Mouse (Mus musculus): ENCODE results near the gene Creb3. TPM values are rescaled to one million over a fixed set of nuclear protein-coding genes. Genes with fewer than 3 reads are reported as not detected.
A peak's percentile ranks its signal among the peaks of the same experiment; 100 is the strongest.

The Creb3 gene
- polyA plus RNA-seq, 1 experiment from 2014 or later = 62.3 TPM

GRCm38 (mm10) chr4:43583421-43583820 is 21.3 kb downstream of the Creb3 start:
- no peak for ATAC-seq (ENCODE audit: insufficient number of reproducible peaks, insufficient read depth, low FRiP score, low read depth)
- Histone ChIP-seq H3K9me3 (ENCODE audit: control insufficient read depth, low read length) (no peaks in the 10 kb centered on the region), H3K27ac (replicated peaks in 1 of 2; ENCODE audit: control insufficient read depth in 1 of 2, insufficient read depth in 1 of 2, low read depth in 2 of 2, low read length in 2 of 2) (no peak overlapping the region), H3K4me1 (ENCODE audit: control insufficient read depth in 2 of 2, insufficient read depth in 2 of 2, low read length in 2 of 2) (peaks cover 10 to 19% of the 10 kb centered on the region in 2 experiments), H3K4me2 (ENCODE audit: low read length) (no peak overlapping the region), H3K4me3 (ENCODE audit: control insufficient read depth in 1 of 2, insufficient read depth in 1 of 2, low read depth in 1 of 2, low read length in 2 of 2) (no peak overlapping the region), H3K36me3 (ENCODE audit: control insufficient read depth, insufficient read depth, low read length) (peaks cover 41% of the 10 kb centered on the region), H3K27me3 (ENCODE audit: control insufficient read depth, insufficient read depth, low read length) (no peaks in the 10 kb centered on the region), H3K9ac (ENCODE audit: low read length) (no peak overlapping the region)
- 69% methylated on average over 7 of the region's 7 CpGs for WGBS

DNA sequence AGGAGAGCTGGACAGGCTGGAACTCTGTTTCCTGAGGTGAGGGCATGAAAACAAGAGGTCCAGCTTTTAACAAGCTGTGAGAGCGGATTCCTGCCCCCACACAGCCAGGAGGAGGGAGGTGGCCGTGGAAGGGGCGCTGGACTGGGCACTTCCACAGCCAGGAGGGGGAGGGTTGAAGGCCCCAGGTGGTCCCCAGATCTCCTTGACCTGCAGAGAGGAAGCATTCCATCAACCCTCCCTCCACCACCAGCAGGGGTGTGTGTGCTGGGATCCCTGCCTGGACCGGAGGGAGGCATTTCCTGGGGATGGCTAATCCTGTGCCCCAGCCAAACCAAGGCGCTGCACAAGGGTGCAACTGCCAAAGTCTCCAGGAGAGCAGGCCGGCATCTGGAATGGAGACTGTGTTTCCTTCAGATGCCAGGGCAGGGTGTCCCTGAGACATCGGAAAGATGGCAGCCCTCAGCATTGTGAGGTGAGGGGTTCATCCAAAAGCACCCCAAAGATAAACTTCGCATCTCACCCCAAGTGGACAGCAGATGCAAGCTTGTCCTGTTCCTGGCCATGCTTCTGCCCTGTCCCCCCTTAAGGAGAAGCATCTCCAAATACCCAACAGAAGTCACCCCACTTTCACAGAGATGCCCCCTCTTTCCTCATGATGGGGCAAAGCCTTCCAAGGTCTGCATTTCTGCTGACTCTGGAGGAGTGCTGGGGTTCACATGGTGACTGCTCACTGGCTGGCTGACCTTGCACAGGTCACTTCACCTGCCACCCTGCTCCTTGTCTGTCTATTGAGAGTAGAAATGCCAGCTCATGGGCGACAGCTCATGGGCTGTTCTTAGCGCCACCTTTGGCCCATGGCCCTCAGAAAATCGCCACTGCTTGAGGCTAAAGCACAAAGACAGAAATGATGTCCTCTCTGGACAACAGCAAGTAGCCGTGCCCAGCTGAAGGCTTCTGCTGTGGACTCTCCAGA is 22.6 kb downstream of the Creb3 start, which contains the start of gene Msmp:
TSS of gene Msmp (minus strand) at position 51 of the 973 bp plus-strand sequence.
- Histone ChIP-seq H3K36me3 (ENCODE audit: control insufficient read depth, insufficient read depth, low read length) (peaks cover 41% of the 10 kb centered on the region), H3K4me3 (ENCODE audit: control insufficient read depth in 1 of 2, insufficient read depth in 1 of 2, low read depth in 1 of 2, low read length in 2 of 2) (no peak within 1 kb of the TSS), H3K27ac (replicated peaks in 1 of 2; ENCODE audit: control insufficient read depth in 1 of 2, insufficient read depth in 1 of 2, low read depth in 2 of 2, low read length in 2 of 2) (no peak within 1 kb of the TSS), H3K9ac (ENCODE audit: low read length) (no peak within 1 kb of the TSS), H3K4me1 (ENCODE audit: control insufficient read depth in 2 of 2, insufficient read depth in 2 of 2, low read length in 2 of 2) (peaks cover 9 to 14% of the 10 kb centered on the region in 2 experiments), H3K4me2 (ENCODE audit: low read length) (no peak within 1 kb of the TSS), H3K27me3 (ENCODE audit: control insufficient read depth, insufficient read depth, low read length) (no peaks in the 10 kb centered on the region), H3K9me3 (ENCODE audit: control insufficient read depth, low read length) (no peaks in the 10 kb centered on the region)
- WGBS = 50% methylated on average over 12 of the region's 12 CpGs
- ATAC-seq (ENCODE audit: insufficient number of reproducible peaks, insufficient read depth, low FRiP score, low read depth) = no peak

- H3K4me1 ChIP-seq (ENCODE audit: control insufficient read depth in 2 of 2, insufficient read depth in 2 of 2, low read length in 2 of 2) = peaks cover 8 to 13% of the 10 kb centered on the region in 2 experiments
- no peak for ATAC-seq (ENCODE audit: insufficient number of reproducible peaks, insufficient read depth, low FRiP score, low read depth)
- H3K9me3 ChIP-seq (ENCODE audit: control insufficient read depth, low read length) = no peaks in the 10 kb centered on the region
- peaks cover 33% of the 10 kb centered on the region for H3K36me3 ChIP-seq (ENCODE audit: control insufficient read depth, insufficient read depth, low read length)
- H3K4me3 ChIP-seq (ENCODE audit: control insufficient read depth in 1 of 2, insufficient read depth in 1 of 2, low read depth in 1 of 2, low read length in 2 of 2) = no peak overlapping the region
- H3K27me3 ChIP-seq (ENCODE audit: control insufficient read depth, insufficient read depth, low read length) = no peaks in the 10 kb centered on the region
- WGBS = 49% methylated on average over 10 of the region's 10 CpGs
- H3K4me2 ChIP-seq (ENCODE audit: low read length) = no peak overlapping the region
- no peak overlapping the region for H3K27ac ChIP-seq (replicated peaks in 1 of 2; ENCODE audit: control insufficient read depth in 1 of 2, insufficient read depth in 1 of 2, low read depth in 2 of 2, low read length in 2 of 2)
- no peak overlapping the region for H3K9ac ChIP-seq (ENCODE audit: low read length)
Measured at GRCm38 (mm10) chr4:43585682-43586081, 23.6 kb downstream of the Creb3 start.

- Histone ChIP-seq H3K4me2 (ENCODE audit: low read length) (no peak overlapping the region), H3K9me3 (ENCODE audit: control insufficient read depth, low read length) (no peaks in the 10 kb centered on the region), H3K4me1 (ENCODE audit: control insufficient read depth in 2 of 2, insufficient read depth in 2 of 2, low read length in 2 of 2) (peaks cover 8 to 13% of the 10 kb centered on the region in 2 experiments), H3K4me3 (ENCODE audit: control insufficient read depth in 1 of 2, insufficient read depth in 1 of 2, low read depth in 1 of 2, low read length in 2 of 2) (no peak overlapping the region), H3K27ac (replicated peaks in 1 of 2; ENCODE audit: control insufficient read depth in 1 of 2, insufficient read depth in 1 of 2, low read depth in 2 of 2, low read length in 2 of 2) (no peak overlapping the region), H3K36me3 (ENCODE audit: control insufficient read depth, insufficient read depth, low read length) (peaks cover 26% of the 10 kb centered on the region), H3K9ac (ENCODE audit: low read length) (no peak overlapping the region), H3K27me3 (ENCODE audit: control insufficient read depth, insufficient read depth, low read length) (no peaks in the 10 kb centered on the region)
- 61% methylated on average over 8 of the region's 8 CpGs for WGBS
- ATAC-seq (ENCODE audit: insufficient number of reproducible peaks, insufficient read depth, low FRiP score, low read depth) = no peak
Measured at GRCm38 (mm10) chr4:43586411-43586810, 24.3 kb downstream of the Creb3 start.

- Histone ChIP-seq H3K9me3 (ENCODE audit: control insufficient read depth, low read length) (no peaks in the 10 kb centered on the region), H3K4me1 (ENCODE audit: control insufficient read depth in 2 of 2, insufficient read depth in 2 of 2, low read length in 2 of 2) (peaks cover 8 to 13% of the 10 kb centered on the region in 2 experiments), H3K27ac (replicated peaks in 1 of 2; ENCODE audit: control insufficient read depth in 1 of 2, insufficient read depth in 1 of 2, low read depth in 2 of 2, low read length in 2 of 2) (no peak overlapping the region), H3K9ac (ENCODE audit: low read length) (no peak overlapping the region), H3K27me3 (ENCODE audit: control insufficient read depth, insufficient read depth, low read length) (no peaks in the 10 kb centered on the region), H3K36me3 (ENCODE audit: control insufficient read depth, insufficient read depth, low read length) (peaks cover 13% of the 10 kb centered on the region), H3K4me3 (ENCODE audit: control insufficient read depth in 1 of 2, insufficient read depth in 1 of 2, low read depth in 1 of 2, low read length in 2 of 2) (no peak overlapping the region), H3K4me2 (ENCODE audit: low read length) (0 out of 2 replicates have a peak overlapping the region, but pooled peaks have one; percentile 16)
- ATAC-seq (ENCODE audit: insufficient number of reproducible peaks, insufficient read depth, low FRiP score, low read depth) = peak; percentile 12; the same call in 1 of the 2 replicates
- WGBS = 24% methylated on average over 7 of the region's 7 CpGs
Measured at GRCm38 (mm10) chr4:43587681-43588080, 25.5 kb downstream of the Creb3 start.

DNA sequence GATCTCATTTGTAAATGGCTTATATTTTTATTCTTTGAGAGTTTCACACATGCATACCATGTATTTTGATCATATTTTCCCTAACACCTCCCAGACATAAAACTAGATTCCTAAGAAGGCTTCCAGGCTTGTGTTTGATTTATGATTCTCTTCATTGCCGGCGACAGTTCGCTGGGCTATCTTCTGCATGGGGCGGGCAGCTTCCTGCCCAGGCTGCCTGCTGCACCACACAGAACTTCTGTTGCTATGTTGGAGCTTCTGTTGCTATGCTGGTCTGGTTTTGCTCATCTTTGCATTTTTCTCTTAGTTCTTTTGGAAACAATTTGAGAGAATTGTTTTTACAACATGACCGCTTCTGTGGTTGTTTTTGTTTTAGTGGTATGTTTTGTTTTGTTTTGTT is 29.4 kb downstream of the Creb3 start:
- Histone ChIP-seq H3K4me3 (ENCODE audit: control insufficient read depth in 1 of 2, insufficient read depth in 1 of 2, low read depth in 1 of 2, low read length in 2 of 2) (no peak overlapping the region), H3K9me3 (ENCODE audit: control insufficient read depth, low read length) (no peaks in the 10 kb centered on the region), H3K27ac (replicated peaks in 1 of 2; ENCODE audit: control insufficient read depth in 1 of 2, insufficient read depth in 1 of 2, low read depth in 2 of 2, low read length in 2 of 2) (no peak overlapping the region), H3K9ac (ENCODE audit: low read length) (no peak overlapping the region), H3K27me3 (ENCODE audit: control insufficient read depth, insufficient read depth, low read length) (no peaks in the 10 kb centered on the region), H3K36me3 (ENCODE audit: control insufficient read depth, insufficient read depth, low read length) (no peaks in the 10 kb centered on the region), H3K4me2 (ENCODE audit: low read length) (no peak overlapping the region), H3K4me1 (ENCODE audit: control insufficient read depth in 2 of 2, insufficient read depth in 2 of 2, low read length in 2 of 2) (peaks cover 7 to 8% of the 10 kb centered on the region in 2 experiments)
- ATAC-seq (ENCODE audit: insufficient number of reproducible peaks, insufficient read depth, low FRiP score, low read depth) = no peak
- WGBS = 62% methylated on average over 5 of the region's 5 CpGs

GRCm38 (mm10) chr4:43591961-43592360 is 29.8 kb downstream of the Creb3 start:
- Histone ChIP-seq H3K9ac (ENCODE audit: low read length) (no peak overlapping the region), H3K27me3 (ENCODE audit: control insufficient read depth, insufficient read depth, low read length) (no peaks in the 10 kb centered on the region), H3K4me1 (ENCODE audit: control insufficient read depth in 2 of 2, insufficient read depth in 2 of 2, low read length in 2 of 2) (peaks cover 7 to 8% of the 10 kb centered on the region in 2 experiments), H3K4me3 (ENCODE audit: control insufficient read depth in 1 of 2, insufficient read depth in 1 of 2, low read depth in 1 of 2, low read length in 2 of 2) (no peak overlapping the region), H3K9me3 (ENCODE audit: control insufficient read depth, low read length) (no peaks in the 10 kb centered on the region), H3K27ac (replicated peaks in 1 of 2; ENCODE audit: control insufficient read depth in 1 of 2, insufficient read depth in 1 of 2, low read depth in 2 of 2, low read length in 2 of 2) (no peak overlapping the region), H3K4me2 (ENCODE audit: low read length) (no peak overlapping the region), H3K36me3 (ENCODE audit: control insufficient read depth, insufficient read depth, low read length) (no peaks in the 10 kb centered on the region)
- WGBS = 73% methylated on average over 3 of the region's 3 CpGs
- no peak for ATAC-seq (ENCODE audit: insufficient number of reproducible peaks, insufficient read depth, low FRiP score, low read depth)
